Mouse (Mus musculus) G1E (cell line): ENCODE measurements around the gene Acox3.

Experiments
- CTCF ChIP-seq: IDR thresholded peaks from 2 replicates; pipeline ENCODE4 v1.5.1; 2012; ENCODE audit warnings: low read depth, low read length, inconsistent platforms, mixed read lengths
- GATA1 ChIP-seq: IDR thresholded peaks from 2 replicates; pipeline ENCODE4 v1.6.1; 2012; ENCODE audit warnings: borderline replicate concordance, low read length, inconsistent platforms, mixed read lengths
- GATA2 ChIP-seq: IDR thresholded peaks from 2 replicates; pipeline ENCODE4 v1.6.1; 2012; ENCODE audit warnings: low read depth, low read length, inconsistent platforms, borderline replicate concordance
- POLR2AphosphoS5 ChIP-seq: IDR thresholded peaks from 2 replicates; pipeline ENCODE4 v1.6.1; 2012; ENCODE audit warnings: low read depth, low read length, inconsistent platforms; ENCODE audit not compliant: insufficient replicate concordance
- TAL1 ChIP-seq: conservative IDR thresholded peaks from 2 replicates; pipeline ENCODE4 v1.6.1; 2012; ENCODE audit warnings: low read depth, low read length, inconsistent platforms, mixed read lengths

- TF ChIP-seq GATA1 = no peak
- no peak for TF ChIP-seq CTCF
- no peak for TF ChIP-seq POLR2AphosphoS5
- TF ChIP-seq TAL1 = no peak
- TF ChIP-seq GATA2 = no peak
These were observed 11.3 kb upstream of the Acox3 start for GRCm38 (mm10) chr5:35571546-35571945.
